Mouse (Mus musculus): Measurements from ENCODE around the gene Sesn3.

Sesn3 gene

GRCm38 (mm10) chr9:14357033-14357432, 82.2 kb downstream of the Sesn3 start:
- DNase-seq: no peak

- no peak for DNase-seq
Measured at GRCm38 (mm10) chr9:14362068-14362768, 87.4 kb downstream of the Sesn3 start.

- DNase-seq: peak; percentile 36
Measured at GRCm38 (mm10) chr9:14363540-14363939, 88.7 kb downstream of the Sesn3 start.

- DNase-seq: no peak
Measured at GRCm38 (mm10) chr9:14364719-14365118, 89.9 kb downstream of the Sesn3 start.

GRCm38 (mm10) chr9:14365481-14366125, 90.7 kb downstream of the Sesn3 start:
- DNase-seq: no peak

- no peak for DNase-seq
Measured at GRCm38 (mm10) chr9:14367850-14368249, 93.0 kb downstream of the Sesn3 start.

- no peak for DNase-seq
Measured at GRCm38 (mm10) chr9:14369271-14369670, 94.4 kb downstream of the Sesn3 start.

- DNase-seq: no peak
Measured at GRCm38 (mm10) chr9:14372440-14372839, 97.6 kb downstream of the Sesn3 start.

- no peak for DNase-seq
Measured at GRCm38 (mm10) chr9:14376149-14376548, 101.3 kb downstream of the Sesn3 start.

- peak; percentile 62 for DNase-seq
Measured at GRCm38 (mm10) chr9:14378151-14378550, 103.3 kb downstream of the Sesn3 start.

- DNase-seq: peak; percentile 45
Measured at GRCm38 (mm10) chr9:14379769-14380385, 105.0 kb downstream of the Sesn3 start.

- DNase-seq: peak; percentile 92
Measured at GRCm38 (mm10) chr9:14380386-14381285, 105.8 kb downstream of the Sesn3 start.

- peak; percentile 67 for DNase-seq
Measured at GRCm38 (mm10) chr9:14381353-14382055, 106.6 kb downstream of the Sesn3 start, which contains the start of gene Endod1. Endod1 (minus strand) TSS chr9:14381507.

GRCm38 (mm10) chr9:14382256-14382791, 107.5 kb downstream of the Sesn3 start:
- no peak for DNase-seq
